Mouse (Mus musculus): ENCODE measurements around the gene Sync. TPM values are rescaled to one million over a fixed set of nuclear protein-coding genes. Genes with fewer than 3 reads are reported as not detected.

The Sync gene
- polyA plus RNA-seq, 1 experiment, result 0.88 TPM

GRCm38 (mm10) chr4:129342705-129343104 is 55.3 kb downstream of the Sync start:
- H3K36me3 ChIP-seq (ENCODE audit: control insufficient read depth, insufficient read depth, low read length), result peaks cover 21% of the 10 kb centered on the region
- no peak for DNase-seq
- 95% methylated on average over 2 of the region's 2 CpGs for WGBS
- H3K4me3 ChIP-seq (ENCODE audit: control insufficient read depth, insufficient read depth, low read length), result no peak overlapping the region
- H3K27me3 ChIP-seq (ENCODE audit: control insufficient read depth, insufficient read depth, low read length), result no peaks in the 10 kb centered on the region
- no peak overlapping the region for H3K27ac ChIP-seq (ENCODE audit: control insufficient read depth, insufficient read depth, low read length)
- TF ChIP-seq POLR2A (IDR thresholded peaks at IDR 0.05; ENCODE audit: control insufficient read depth, extremely low read depth, insufficient read depth, low read length, poor library complexity) (no peak), CTCF (IDR thresholded peaks at IDR 0.05; ENCODE audit: borderline replicate concordance, control insufficient read depth, extremely low read depth, insufficient read depth, low read length, poor library complexity) (no peak)
- H3K4me1 ChIP-seq (replicated peaks; ENCODE audit: control insufficient read depth, insufficient read depth, low read length), result no peaks in the 10 kb centered on the region

- Histone ChIP-seq H3K36me3 (ENCODE audit: control insufficient read depth, insufficient read depth, low read length) (peaks cover 18% of the 10 kb centered on the region), H3K27ac (ENCODE audit: control insufficient read depth, insufficient read depth, low read length) (no peak overlapping the region), H3K27me3 (ENCODE audit: control insufficient read depth, insufficient read depth, low read length) (no peaks in the 10 kb centered on the region), H3K4me1 (replicated peaks; ENCODE audit: control insufficient read depth, insufficient read depth, low read length) (no peaks in the 10 kb centered on the region), H3K4me3 (ENCODE audit: control insufficient read depth, insufficient read depth, low read length) (no peak overlapping the region)
- WGBS, result 92% methylated on average over 15 of the region's 15 CpGs
- DNase-seq, result no peak
- TF ChIP-seq CTCF (IDR thresholded peaks at IDR 0.05; ENCODE audit: borderline replicate concordance, control insufficient read depth, extremely low read depth, insufficient read depth, low read length, poor library complexity), result no peak
- no peak for TF ChIP-seq POLR2A (IDR thresholded peaks at IDR 0.05; ENCODE audit: control insufficient read depth, extremely low read depth, insufficient read depth, low read length, poor library complexity)
Observed at GRCm38 (mm10) chr4:129346481-129347154, 59.2 kb downstream of the Sync start.

GRCm38 (mm10) chr4:129350644-129351043 is 63.2 kb downstream of the Sync start:
- DNase-seq, result peak; percentile 70
- 8% methylated on average over 1 of the region's 1 CpGs for WGBS
- Histone ChIP-seq H3K4me3 (ENCODE audit: control insufficient read depth, insufficient read depth, low read length) (no peak overlapping the region), H3K4me1 (replicated peaks; ENCODE audit: control insufficient read depth, insufficient read depth, low read length) (peaks cover 4% of the 10 kb centered on the region), H3K27ac (ENCODE audit: control insufficient read depth, insufficient read depth, low read length) (no peak overlapping the region), H3K27me3 (ENCODE audit: control insufficient read depth, insufficient read depth, low read length) (no peaks in the 10 kb centered on the region), H3K36me3 (ENCODE audit: control insufficient read depth, insufficient read depth, low read length) (no peaks in the 10 kb centered on the region)
- TF ChIP-seq CTCF (IDR thresholded peaks at IDR 0.05; ENCODE audit: borderline replicate concordance, control insufficient read depth, extremely low read depth, insufficient read depth, low read length, poor library complexity) (peak; percentile 59; the same call in 1 of the 2 replicates), POLR2A (IDR thresholded peaks at IDR 0.05; ENCODE audit: control insufficient read depth, extremely low read depth, insufficient read depth, low read length, poor library complexity) (no peak)

GRCm38 (mm10) chr4:129351111-129351510 is 63.7 kb downstream of the Sync start:
- H3K27me3 ChIP-seq (ENCODE audit: control insufficient read depth, insufficient read depth, low read length), result no peaks in the 10 kb centered on the region
- no peak overlapping the region for H3K27ac ChIP-seq (ENCODE audit: control insufficient read depth, insufficient read depth, low read length)
- no peak for DNase-seq
- H3K4me1 ChIP-seq (replicated peaks; ENCODE audit: control insufficient read depth, insufficient read depth, low read length), result peaks cover 4% of the 10 kb centered on the region
- no peak overlapping the region for H3K4me3 ChIP-seq (ENCODE audit: control insufficient read depth, insufficient read depth, low read length)
- 87% methylated on average over 6 of the region's 6 CpGs for WGBS
- TF ChIP-seq POLR2A (IDR thresholded peaks at IDR 0.05; ENCODE audit: control insufficient read depth, extremely low read depth, insufficient read depth, low read length, poor library complexity) (no peak), CTCF (IDR thresholded peaks at IDR 0.05; ENCODE audit: borderline replicate concordance, control insufficient read depth, extremely low read depth, insufficient read depth, low read length, poor library complexity) (no peak)
- H3K36me3 ChIP-seq (ENCODE audit: control insufficient read depth, insufficient read depth, low read length), result no peaks in the 10 kb centered on the region

GRCm38 (mm10) chr4:129353176-129353575 is 65.8 kb downstream of the Sync start:
- no peak overlapping the region for H3K4me3 ChIP-seq (ENCODE audit: control insufficient read depth, insufficient read depth, low read length)
- peaks cover 4% of the 10 kb centered on the region for H3K4me1 ChIP-seq (replicated peaks; ENCODE audit: control insufficient read depth, insufficient read depth, low read length)
- H3K27ac ChIP-seq (ENCODE audit: control insufficient read depth, insufficient read depth, low read length), result no peak overlapping the region
- no peak for DNase-seq
- no peaks in the 10 kb centered on the region for H3K27me3 ChIP-seq (ENCODE audit: control insufficient read depth, insufficient read depth, low read length)
- TF ChIP-seq CTCF (IDR thresholded peaks at IDR 0.05; ENCODE audit: borderline replicate concordance, control insufficient read depth, extremely low read depth, insufficient read depth, low read length, poor library complexity), result no peak
- no peak for TF ChIP-seq POLR2A (IDR thresholded peaks at IDR 0.05; ENCODE audit: control insufficient read depth, extremely low read depth, insufficient read depth, low read length, poor library complexity)
- WGBS, result 97% methylated on average over 12 of the region's 12 CpGs
- peaks cover 3% of the 10 kb centered on the region; the same call in 1 of the 2 replicates for H3K36me3 ChIP-seq (ENCODE audit: control insufficient read depth, insufficient read depth, low read length)

GRCm38 (mm10) chr4:129354236-129354635 is 66.8 kb downstream of the Sync start:
- Histone ChIP-seq H3K36me3 (ENCODE audit: control insufficient read depth, insufficient read depth, low read length) (peaks cover 3% of the 10 kb centered on the region; the same call in 1 of the 2 replicates), H3K27me3 (ENCODE audit: control insufficient read depth, insufficient read depth, low read length) (no peaks in the 10 kb centered on the region), H3K4me3 (ENCODE audit: control insufficient read depth, insufficient read depth, low read length) (no peak overlapping the region), H3K27ac (ENCODE audit: control insufficient read depth, insufficient read depth, low read length) (no peak overlapping the region), H3K4me1 (replicated peaks; ENCODE audit: control insufficient read depth, insufficient read depth, low read length) (peaks cover 4% of the 10 kb centered on the region)
- TF ChIP-seq CTCF (IDR thresholded peaks at IDR 0.05; ENCODE audit: borderline replicate concordance, control insufficient read depth, extremely low read depth, insufficient read depth, low read length, poor library complexity), result no peak
- no peak for TF ChIP-seq POLR2A (IDR thresholded peaks at IDR 0.05; ENCODE audit: control insufficient read depth, extremely low read depth, insufficient read depth, low read length, poor library complexity)
- DNase-seq, result peak; percentile 22
- WGBS, result 72% methylated on average over 15 of the region's 15 CpGs

All from thymus, adult 2 months (tissue).